Mouse (Mus musculus): ENCODE data around the gene Ing3. TPM values are rescaled to one million over a fixed set of nuclear protein-coding genes. Genes with fewer than 3 reads are reported as not detected.

Gene Ing3
- polyA plus RNA-seq (2016; fragmentation: Nextera tagmentation; extraction: Ambion mirVana): 32.9 and 37.8 TPM in 2 replicates

GRCm38 (mm10) chr6:21949226-21949731 lies at the start of gene Ing3:
Gene Ing3, plus strand, starts transcription at chr6:21949571.
- H3K4me3 ChIP-seq: peak within 1 kb of the TSS; percentile 79
- under 1% methylated on average over 35 of the region's 35 CpGs for WGBS
- H3K27ac ChIP-seq (ENCODE audit: poor library complexity, severe bottlenecking): peak within 1 kb of the TSS; percentile 98

GRCm38 (mm10) chr6:21909720-21910119 lies 39.7 kb upstream of the Ing3 start:
- Histone ChIP-seq H3K4me1 (replicated peaks) (no peaks in the 10 kb centered on the region), H3K9ac (no peak overlapping the region), H3K36me3 (no peaks in the 10 kb centered on the region), H3K27ac (ENCODE audit: poor library complexity, severe bottlenecking) (no peak overlapping the region), H3K27me3 (replicated peaks) (no peaks in the 10 kb centered on the region), H3K4me2 (no peak overlapping the region), H3K9me3 (replicated peaks) (no peaks in the 10 kb centered on the region), H3K4me3 (no peak overlapping the region)
- no peak for ATAC-seq (ENCODE audit: insufficient number of reproducible peaks, low FRiP score)

More at GRCm38 (mm10) chr6:21949226-21949731, at the start of gene Ing3:
- peaks cover 7% of the 10 kb centered on the region for H3K4me1 ChIP-seq (replicated peaks)
- peaks cover 9% of the 10 kb centered on the region for H3K36me3 ChIP-seq
- peak; percentile 99 for ATAC-seq (ENCODE audit: insufficient number of reproducible peaks, low FRiP score)
- H3K9me3 ChIP-seq (replicated peaks): no peaks in the 10 kb centered on the region
- H3K27me3 ChIP-seq (replicated peaks): 0 out of 2 replicates have a peak, but pooled peaks cover 5% of the 10 kb centered on the region
- peak within 1 kb of the TSS; percentile 82 for H3K9ac ChIP-seq
- H3K4me2 ChIP-seq: peak within 1 kb of the TSS; percentile 79

GRCm38 (mm10) chr6:21910804-21911203 lies 38.6 kb upstream of the Ing3 start:
- no peak overlapping the region for H3K27ac ChIP-seq (ENCODE audit: poor library complexity, severe bottlenecking)
- no peak overlapping the region for H3K9ac ChIP-seq
- no peaks in the 10 kb centered on the region for H3K9me3 ChIP-seq (replicated peaks)
- no peaks in the 10 kb centered on the region for H3K36me3 ChIP-seq
- no peaks in the 10 kb centered on the region for H3K4me1 ChIP-seq (replicated peaks)
- ATAC-seq (ENCODE audit: insufficient number of reproducible peaks, low FRiP score): no peak
- H3K27me3 ChIP-seq (replicated peaks): no peaks in the 10 kb centered on the region
- no peak overlapping the region for H3K4me3 ChIP-seq
- H3K4me2 ChIP-seq: no peak overlapping the region
- 82% methylated on average over 6 of the region's 6 CpGs for WGBS

- Histone ChIP-seq H3K27me3 (replicated peaks) (no peaks in the 10 kb centered on the region), H3K36me3 (no peaks in the 10 kb centered on the region), H3K9me3 (replicated peaks) (no peaks in the 10 kb centered on the region), H3K27ac (ENCODE audit: poor library complexity, severe bottlenecking) (no peak overlapping the region), H3K9ac (no peak overlapping the region), H3K4me1 (replicated peaks) (no peaks in the 10 kb centered on the region), H3K4me2 (no peak overlapping the region), H3K4me3 (no peak overlapping the region)
- no peak for ATAC-seq (ENCODE audit: insufficient number of reproducible peaks, low FRiP score)
- WGBS: 71% methylated on average over 2 of the region's 2 CpGs
Observed at GRCm38 (mm10) chr6:21916591-21916990, 32.8 kb upstream of the Ing3 start.

GRCm38 (mm10) chr6:21924150-21924549 lies 25.2 kb upstream of the Ing3 start:
- no peaks in the 10 kb centered on the region for H3K36me3 ChIP-seq
- H3K4me2 ChIP-seq: no peak overlapping the region
- no peak overlapping the region for H3K4me3 ChIP-seq
- WGBS: 25% methylated on average over 1 of the region's 1 CpGs
- H3K27ac ChIP-seq (ENCODE audit: poor library complexity, severe bottlenecking): no peak overlapping the region
- ATAC-seq (ENCODE audit: insufficient number of reproducible peaks, low FRiP score): no peak
- no peaks in the 10 kb centered on the region for H3K4me1 ChIP-seq (replicated peaks)
- H3K9me3 ChIP-seq (replicated peaks): no peaks in the 10 kb centered on the region
- H3K9ac ChIP-seq: no peak overlapping the region
- H3K27me3 ChIP-seq (replicated peaks): no peaks in the 10 kb centered on the region

- 73% methylated on average over 4 of the region's 4 CpGs for WGBS
- Histone ChIP-seq H3K9ac (no peak overlapping the region), H3K4me1 (replicated peaks) (no peaks in the 10 kb centered on the region), H3K9me3 (replicated peaks) (no peaks in the 10 kb centered on the region), H3K27ac (ENCODE audit: poor library complexity, severe bottlenecking) (no peak overlapping the region), H3K36me3 (no peaks in the 10 kb centered on the region), H3K27me3 (replicated peaks) (no peaks in the 10 kb centered on the region), H3K4me2 (no peak overlapping the region), H3K4me3 (no peak overlapping the region)
- no peak for ATAC-seq (ENCODE audit: insufficient number of reproducible peaks, low FRiP score)
Observed at GRCm38 (mm10) chr6:21937981-21938635, 11.3 kb upstream of the Ing3 start.

GRCm38 (mm10) chr6:21949771-21950448 lies 539 bp downstream of the Ing3 start:
- H3K27ac ChIP-seq (ENCODE audit: poor library complexity, severe bottlenecking): peak overlapping the region; percentile 98

GRCm38 (mm10) chr6:21950676-21951075 lies 1.3 kb downstream of the Ing3 start:
- H3K27me3 ChIP-seq (replicated peaks): 0 out of 2 replicates have a peak, but pooled peaks cover 5% of the 10 kb centered on the region
- WGBS: 77% methylated on average over 2 of the region's 2 CpGs
- peaks cover 7% of the 10 kb centered on the region for H3K4me1 ChIP-seq (replicated peaks)
- ATAC-seq (ENCODE audit: insufficient number of reproducible peaks, low FRiP score): no peak
- peak overlapping the region; percentile 79 for H3K4me2 ChIP-seq
- H3K4me3 ChIP-seq: peak overlapping the region; percentile 79
- peaks cover 18% of the 10 kb centered on the region for H3K36me3 ChIP-seq
- peak overlapping the region; percentile 82 for H3K9ac ChIP-seq
- H3K9me3 ChIP-seq (replicated peaks): no peaks in the 10 kb centered on the region
- no peak overlapping the region for H3K27ac ChIP-seq (ENCODE audit: poor library complexity, severe bottlenecking)

More at GRCm38 (mm10) chr6:21949771-21950448, 539 bp downstream of the Ing3 start:
- H3K4me3 ChIP-seq: peak overlapping the region; percentile 79
- H3K4me1 ChIP-seq (replicated peaks): peaks cover 7% of the 10 kb centered on the region
- peak; percentile 98 for ATAC-seq (ENCODE audit: insufficient number of reproducible peaks, low FRiP score)
- H3K36me3 ChIP-seq: peaks cover 10% of the 10 kb centered on the region
- no peaks in the 10 kb centered on the region for H3K9me3 ChIP-seq (replicated peaks)
- 1% methylated on average over 68 of the region's 68 CpGs for WGBS
- H3K9ac ChIP-seq: peak overlapping the region; percentile 82
- peak overlapping the region; percentile 79 for H3K4me2 ChIP-seq
- 0 out of 2 replicates have a peak, but pooled peaks cover 5% of the 10 kb centered on the region for H3K27me3 ChIP-seq (replicated peaks)

GRCm38 (mm10) chr6:21955468-21955867 lies 6.1 kb downstream of the Ing3 start:
- Histone ChIP-seq H3K27me3 (replicated peaks) (no peaks in the 10 kb centered on the region), H3K27ac (ENCODE audit: poor library complexity, severe bottlenecking) (no peak overlapping the region), H3K4me2 (no peak overlapping the region), H3K4me1 (replicated peaks) (peaks cover 5% of the 10 kb centered on the region), H3K9ac (no peak overlapping the region), H3K9me3 (replicated peaks) (no peaks in the 10 kb centered on the region), H3K4me3 (no peak overlapping the region), H3K36me3 (peaks cover 45% of the 10 kb centered on the region)
- no peak for ATAC-seq (ENCODE audit: insufficient number of reproducible peaks, low FRiP score)
- WGBS: 81% methylated on average over 4 of the region's 4 CpGs

- WGBS: 84% methylated on average over 4 of the region's 4 CpGs
Observed at GRCm38 (mm10) chr6:21958922-21959321, 9.6 kb downstream of the Ing3 start.

GRCm38 (mm10) chr6:21959909-21960308 lies 10.5 kb downstream of the Ing3 start:
- H3K9ac ChIP-seq: no peak overlapping the region
- H3K4me3 ChIP-seq: no peak overlapping the region
- H3K36me3 ChIP-seq: peaks cover 46% of the 10 kb centered on the region
- H3K9me3 ChIP-seq (replicated peaks): no peaks in the 10 kb centered on the region
- no peak for ATAC-seq (ENCODE audit: insufficient number of reproducible peaks, low FRiP score)
- WGBS: 89% methylated on average over 5 of the region's 5 CpGs
- no peak overlapping the region for H3K4me2 ChIP-seq
- H3K27me3 ChIP-seq (replicated peaks): no peaks in the 10 kb centered on the region
- no peak overlapping the region for H3K27ac ChIP-seq (ENCODE audit: poor library complexity, severe bottlenecking)
- no peaks in the 10 kb centered on the region for H3K4me1 ChIP-seq (replicated peaks)

More at GRCm38 (mm10) chr6:21958922-21959321, 9.6 kb downstream of the Ing3 start:
- Histone ChIP-seq H3K4me1 (replicated peaks) (no peaks in the 10 kb centered on the region), H3K9ac (no peak overlapping the region), H3K36me3 (peaks cover 45% of the 10 kb centered on the region), H3K27ac (ENCODE audit: poor library complexity, severe bottlenecking) (no peak overlapping the region), H3K27me3 (replicated peaks) (no peaks in the 10 kb centered on the region), H3K4me2 (no peak overlapping the region), H3K9me3 (replicated peaks) (no peaks in the 10 kb centered on the region), H3K4me3 (no peak overlapping the region)
- no peak for ATAC-seq (ENCODE audit: insufficient number of reproducible peaks, low FRiP score)

All from heart, embryonic 12.5 days (tissue).